Mouse (Mus musculus) embryonic fibroblast, embryonic 13.5 days (primary cell): Measurements from ENCODE around the gene Pik3c2g.

Experiments
- CTCF ChIP-seq: IDR thresholded peaks from 2 replicates; pipeline ENCODE4 v1.5.1; 2011; ENCODE audit warnings: mild to moderate bottlenecking, control low read depth, low read length, moderate library complexity, borderline replicate concordance; ENCODE audit not compliant: insufficient read depth
- POLR2A ChIP-seq: IDR thresholded peaks from 2 replicates; pipeline ENCODE4 v1.6.1; 2011; ENCODE audit warnings: low read depth, mild to moderate bottlenecking, control low read depth, low read length, moderate library complexity

DNA sequence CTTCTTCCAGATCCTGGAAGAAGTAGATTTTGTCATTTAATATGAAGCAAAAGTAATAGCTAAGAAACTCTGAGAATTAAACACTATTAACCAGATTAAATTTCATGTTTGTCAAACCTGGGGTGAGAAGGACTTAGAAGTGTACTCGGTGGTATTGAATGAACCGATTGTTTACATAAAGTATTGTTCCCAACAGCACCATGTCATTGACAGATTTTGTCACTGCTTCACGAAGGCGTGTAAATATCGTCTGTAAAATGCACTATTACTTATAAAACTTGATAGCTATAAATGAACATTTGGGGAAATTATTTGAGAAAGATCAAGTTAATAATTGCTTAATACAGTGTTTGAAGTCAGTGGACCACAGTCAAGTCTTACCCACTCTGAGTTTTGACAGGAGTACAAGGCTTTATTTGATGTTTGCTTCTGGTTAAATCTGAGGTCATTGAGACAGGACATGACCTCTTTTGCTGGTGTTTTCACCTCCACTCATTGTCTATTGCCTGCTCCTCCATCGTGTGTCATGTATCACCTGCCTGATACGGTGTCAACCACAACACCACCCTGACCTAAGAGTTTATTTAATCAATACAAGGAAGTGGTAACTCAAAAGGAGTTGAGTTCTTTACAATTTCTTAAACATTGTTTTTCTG, 260.0 kb downstream of the Pik3c2g start:
- TF ChIP-seq CTCF, result no peak
- no peak for TF ChIP-seq POLR2A
